Mouse (Mus musculus) cerebellum, adult 2 months (tissue): ENCODE measurements around the gene Fam69a. TPM values are rescaled to one million over a fixed set of nuclear protein-coding genes. Genes with fewer than 3 reads are reported as not detected.

Source experiments
- DNase-seq, 2 experiments: peaks; one replicate each; pipeline ENCODE4 v3.0.0; 2021
- H3K27ac ChIP-seq: fragments of 200-500 bp; 2 replicates; pipeline ENCODE4 v1.5.1; 2012; ENCODE audit warnings: low read length, control low read depth, inconsistent platforms; ENCODE audit not compliant: insufficient read depth
- H3K27me3 ChIP-seq: fragments of 200-500 bp; 2 replicates; pipeline ENCODE4 v1.6.1; 2012; ENCODE audit warnings: inconsistent platforms, mild to moderate bottlenecking, low read length, moderate library complexity; ENCODE audit not compliant: control insufficient read depth, insufficient read depth
- H3K4me1 ChIP-seq: fragments of 200-500 bp; 2 replicates; pipeline ENCODE4 v1.6.1; 2011; ENCODE audit warnings: low read length; ENCODE audit not compliant: control insufficient read depth, insufficient read depth
- H3K4me3 ChIP-seq: fragments of 200-500 bp; replicated peaks from 2 replicates; pipeline ENCODE3; 2011; ENCODE audit warnings: mild to moderate bottlenecking, low read depth, low read length, control low read depth; ENCODE audit not compliant: insufficient read depth
- CTCF ChIP-seq: fragments of 200-500 bp; IDR thresholded peaks from 2 replicates; pipeline ENCODE4 v1.5.1; 2011; ENCODE audit warnings: low read depth, mild to moderate bottlenecking, control low read depth, low read length, moderate library complexity, borderline replicate concordance; ENCODE audit not compliant: insufficient read depth
- POLR2A ChIP-seq: fragments of 200-500 bp; IDR thresholded peaks from 2 replicates; pipeline ENCODE4 v1.6.1; 2011; ENCODE audit warnings: low read length, control low read depth, borderline replicate concordance; ENCODE audit not compliant: insufficient read depth
- WGBS: fragments of 180-500 bp; shearing (Covaris S2); methylation state at CpG from one replicate; pipeline ENCODE4 v1.1.7; 2018; 5-methylcytosine and 5-hydroxymethylcytosine counted together
- polyA plus RNA-seq: library from polyadenylated mRNA; depleted of rRNA; stranded (reverse); fragments of >200 nt; gene quantifications from 2 replicates; pipeline ENCODE4 v1.2.3, GENCODE M21; 2012

Fam69a gene
- polyA plus RNA-seq, 1 experiment: 30.9 TPM

GRCm38 (mm10) chr5:108000776-108001548 is 14.1 kb upstream of the Fam69a start:
- no peaks in the 10 kb centered on the region for H3K27me3 ChIP-seq
- H3K4me3 ChIP-seq: peak overlapping the region; percentile 45
- H3K27ac ChIP-seq: no peak overlapping the region; the same call in 1 of the 2 replicates
- TF ChIP-seq POLR2A (peak; percentile 66; the same call in 1 of the 2 replicates), CTCF (no peak)
- 15% methylated on average over 20 of the region's 20 CpGs for WGBS
- H3K4me1 ChIP-seq: no peaks in the 10 kb centered on the region
- peak; percentile 64 to 68 for DNase-seq

- no peak for DNase-seq
- TF ChIP-seq POLR2A (no peak), CTCF (no peak)
- no peak overlapping the region for H3K27ac ChIP-seq
- H3K27me3 ChIP-seq: no peaks in the 10 kb centered on the region
- H3K4me1 ChIP-seq: no peaks in the 10 kb centered on the region
- 13% methylated on average over 7 of the region's 7 CpGs for WGBS
- no peak overlapping the region for H3K4me3 ChIP-seq
These were observed 10.8 kb upstream of the Fam69a start for GRCm38 (mm10) chr5:107997717-107998116.

- no peaks in the 10 kb centered on the region for H3K27me3 ChIP-seq
- no peak overlapping the region for H3K27ac ChIP-seq
- no peak overlapping the region for H3K4me3 ChIP-seq
- H3K4me1 ChIP-seq: no peaks in the 10 kb centered on the region
- WGBS: 85% methylated on average over 2 of the region's 2 CpGs
- no peak for DNase-seq
- no peak for TF ChIP-seq CTCF
- no peak for TF ChIP-seq POLR2A
These were observed 9.1 kb upstream of the Fam69a start for GRCm38 (mm10) chr5:107995936-107996335.

GRCm38 (mm10) chr5:107987835-107988251 is 958 bp upstream of the Fam69a start:
- TF ChIP-seq POLR2A (no peak), CTCF (no peak)

GRCm38 (mm10) chr5:107986255-107986966 is 474 bp downstream of the Fam69a start:
- peak; percentile 75 for TF ChIP-seq CTCF
- TF ChIP-seq POLR2A: peak; percentile 19; the same call in 1 of the 2 replicates
- H3K27me3 ChIP-seq: no peaks in the 10 kb centered on the region
- H3K4me3 ChIP-seq: peak overlapping the region; percentile 100
- 1% methylated on average over 49 of the region's 54 CpGs for WGBS
- peaks cover 6% of the 10 kb centered on the region; the same call in 1 of the 2 replicates for H3K4me1 ChIP-seq
- peak; percentile 76 to 82 for DNase-seq
- H3K27ac ChIP-seq: peak overlapping the region; percentile 91

More at GRCm38 (mm10) chr5:107987835-107988251, 958 bp upstream of the Fam69a start:
- no peak overlapping the region for H3K27ac ChIP-seq
- H3K4me1 ChIP-seq: peaks cover 3% of the 10 kb centered on the region; the same call in 1 of the 2 replicates
- WGBS: 22% methylated on average over 5 of the region's 5 CpGs
- H3K4me3 ChIP-seq: peak overlapping the region; percentile 28
- no peaks in the 10 kb centered on the region for H3K27me3 ChIP-seq
- DNase-seq: peak in 1 of 2 experiments; percentile 23

DNA sequence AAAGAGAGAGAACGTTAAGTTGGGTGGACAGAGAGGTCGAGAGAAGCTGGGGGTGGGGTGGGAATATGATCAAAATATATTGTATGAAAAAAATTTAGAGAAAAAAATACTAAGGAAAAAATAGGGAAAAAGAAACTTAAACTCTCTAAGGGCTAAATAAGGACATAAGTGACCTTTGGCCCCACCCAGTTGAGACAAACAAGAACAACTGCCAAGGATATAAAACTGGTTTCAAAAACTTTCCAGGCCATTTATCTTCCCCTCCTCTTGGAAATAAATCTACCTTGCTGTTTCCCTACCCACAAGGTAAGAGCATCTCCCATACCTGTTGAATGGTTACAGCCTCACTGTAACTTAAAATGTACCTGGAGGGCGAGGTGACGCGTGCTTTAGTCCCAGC is 2.9 kb downstream of the Fam69a start:
- no peak for DNase-seq
- WGBS: 91% methylated on average over 5 of the region's 5 CpGs

DNA sequence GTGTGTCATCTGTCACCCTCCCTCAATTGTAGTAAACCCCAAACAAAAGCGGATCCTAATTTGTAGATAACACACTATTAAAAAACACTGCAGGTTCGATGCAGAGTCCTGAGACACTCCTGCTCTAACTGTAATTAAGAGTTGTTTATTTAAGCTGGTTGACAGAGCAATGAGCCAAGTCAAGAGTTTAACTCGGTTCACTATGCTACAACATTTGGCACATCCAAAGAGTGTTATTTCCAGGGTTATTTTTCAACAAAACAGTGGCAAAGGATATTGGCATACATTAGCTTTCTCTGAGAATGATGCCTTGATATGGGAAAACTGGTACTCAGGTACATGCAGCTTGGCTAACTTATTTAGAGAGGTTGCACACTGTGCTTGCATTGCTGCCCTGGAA is 4.9 kb downstream of the Fam69a start:
- TF ChIP-seq POLR2A: no peak
- no peaks in the 10 kb centered on the region for H3K27me3 ChIP-seq
- no peak overlapping the region for H3K4me3 ChIP-seq
- no peak for DNase-seq
- 67% methylated on average over 3 of the region's 3 CpGs for WGBS
- H3K27ac ChIP-seq: no peak overlapping the region
- H3K4me1 ChIP-seq: peaks cover 6% of the 10 kb centered on the region; the same call in 1 of the 2 replicates

More for the DNA sequence above, 2.9 kb downstream of the Fam69a start:
- peaks cover 6% of the 10 kb centered on the region; the same call in 1 of the 2 replicates for H3K4me1 ChIP-seq
- TF ChIP-seq CTCF: no peak
- TF ChIP-seq POLR2A: no peak
- H3K27me3 ChIP-seq: no peaks in the 10 kb centered on the region
- H3K27ac ChIP-seq: no peak overlapping the region
- no peak overlapping the region for H3K4me3 ChIP-seq

DNA sequence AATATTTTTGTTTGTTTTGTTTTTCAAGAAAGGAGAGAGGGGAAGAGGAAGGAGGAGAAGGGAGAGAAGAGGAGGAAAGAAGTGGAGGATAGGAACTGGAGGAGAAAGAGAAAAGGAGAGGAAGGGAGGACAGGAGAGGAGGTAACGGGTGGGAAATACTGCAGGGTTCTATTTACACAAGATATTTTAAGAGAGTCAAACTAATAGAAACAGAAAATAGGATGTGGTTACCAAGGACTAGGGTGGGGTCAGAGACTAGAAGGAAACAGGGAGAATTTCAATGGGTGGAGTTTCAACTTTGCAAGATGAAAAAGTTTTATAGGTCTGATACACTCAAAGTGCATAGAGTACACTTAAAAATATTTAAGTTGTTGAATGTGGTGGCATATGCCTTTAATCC is 7.0 kb downstream of the Fam69a start:
- no peak overlapping the region for H3K27ac ChIP-seq
- H3K4me3 ChIP-seq: no peak overlapping the region
- TF ChIP-seq POLR2A: no peak
- no peak for TF ChIP-seq CTCF
- DNase-seq: no peak
- H3K4me1 ChIP-seq: peaks cover 3% of the 10 kb centered on the region; the same call in 1 of the 2 replicates
- 90% methylated on average over 1 of the region's 1 CpGs for WGBS
- no peaks in the 10 kb centered on the region for H3K27me3 ChIP-seq
